Comparison of ENCODE assay signal across 25 mouse cellular contexts in genomic region chrX:157568840-157569239, GRCm38 (mm10). TPM values are rescaled to one million over a fixed set of nuclear protein-coding genes. Genes with fewer than 3 reads are reported as not detected.
DNase-seq lines count a peak whose midpoint lies in the region; ATAC-seq and TF ChIP-seq lines count a peak whose summit lies in the region.
"Had no signal": no experiment of that assay in that cellular context is flagged by ENCODE, and none has a peak within 500 bp of the region (broad histone marks: within the 10 kb centered on the region; RNA-seq: fewer than 3 reads in every experiment).

TSS of gene Yy2 (minus strand) at chrX:157568985.

- H3K4me1 ChIP-seq in E14TG2a.4 (replicated peaks; ENCODE audit: low read depth, low read length) (peaks cover 9% of the 10 kb centered on the region), ES-E14 (ENCODE audit: control insufficient read depth in 2 of 2, insufficient read depth in 2 of 2, low read length in 2 of 2, poor library complexity in 1 of 2) (no peaks in the 10 kb centered on the region)
- H3K4me1 ChIP-seq in midbrain, postnatal 0 days (ENCODE audit: insufficient read depth, low read length), result no peaks in the 10 kb centered on the region
- H3K4me1 ChIP-seq: embryonic facial prominence, embryonic 12.5 days; embryonic facial prominence, embryonic 15.5 days; heart, embryonic 10.5 days; heart, embryonic 13.5 days; hindbrain, embryonic 12.5 days; hindbrain, embryonic 15.5 days had no signal

- H3K9me3 ChIP-seq in E14TG2a.4 (ENCODE audit: low read length) (no peaks in the 10 kb centered on the region), ES-E14 (ENCODE audit: control insufficient read depth, insufficient read depth, low read depth, low read length) (no peaks in the 10 kb centered on the region)
- H3K9me3 ChIP-seq in midbrain, postnatal 0 days (ENCODE audit: low read length), result no peaks in the 10 kb centered on the region
- H3K9me3 ChIP-seq: embryonic facial prominence, embryonic 12.5 days; embryonic facial prominence, embryonic 15.5 days; G1E; heart, embryonic 10.5 days; heart, embryonic 13.5 days; hindbrain, embryonic 12.5 days; hindbrain, embryonic 15.5 days had no signal

- H3K36me3 ChIP-seq in E14TG2a.4 (ENCODE audit: insufficient read depth, low read length) (peaks cover 35% of the 10 kb centered on the region), ES-E14 (ENCODE audit: control insufficient read depth, insufficient read depth, low read length, poor library complexity, severe bottlenecking) (peaks cover 3% of the 10 kb centered on the region)
- H3K36me3 ChIP-seq in midbrain, postnatal 0 days (ENCODE audit: insufficient read depth, low read length), result 0 out of 2 replicates have a peak, but pooled peaks cover 2% of the 10 kb centered on the region
- H3K36me3 ChIP-seq: embryonic facial prominence, embryonic 12.5 days; embryonic facial prominence, embryonic 15.5 days; hindbrain, embryonic 12.5 days had no signal

- H3K27me3 ChIP-seq in E14TG2a.4 (ENCODE audit: insufficient read depth, low read length), result no peaks in the 10 kb centered on the region
- no peaks in the 10 kb centered on the region for H3K27me3 ChIP-seq in midbrain, postnatal 0 days (ENCODE audit: insufficient read depth, low read length)
- H3K27me3 ChIP-seq: embryonic facial prominence, embryonic 12.5 days; embryonic facial prominence, embryonic 15.5 days; heart, embryonic 13.5 days; hindbrain, embryonic 12.5 days; hindbrain, embryonic 15.5 days had no signal

- no peak within 1 kb of the TSS for H3K4me2 ChIP-seq in midbrain, postnatal 0 days (ENCODE audit: low read depth, low read length, poor library complexity, severe bottlenecking)
- H3K4me2 ChIP-seq: embryonic facial prominence, embryonic 12.5 days; embryonic facial prominence, embryonic 15.5 days; heart, embryonic 13.5 days; hindbrain, embryonic 12.5 days; hindbrain, embryonic 15.5 days had no signal

- H3K4me3 ChIP-seq in E14TG2a.4 (replicated peaks; ENCODE audit: low read length) (peak within 1 kb of the TSS; percentile 78), ES-E14 (ENCODE audit: insufficient read depth in 1 of 2, low read depth in 1 of 2, low read length in 2 of 2, poor library complexity in 1 of 2, severe bottlenecking in 1 of 2) (peak within 1 kb of the TSS; percentile 64 to 66)
- no peak within 1 kb of the TSS for H3K4me3 ChIP-seq in midbrain, postnatal 0 days (ENCODE audit: low read depth, low read length)
- H3K4me3 ChIP-seq: embryonic facial prominence, embryonic 12.5 days; embryonic facial prominence, embryonic 15.5 days; heart, adult 2 months; heart, embryonic 10.5 days; heart, embryonic 13.5 days; hindbrain, embryonic 12.5 days; hindbrain, embryonic 15.5 days had no signal

- WGBS in midbrain, postnatal 0 days, result 87% methylated on average over 26 of the region's 26 CpGs

- no peak within 1 kb of the TSS for H3K27ac ChIP-seq in ES-E14 (ENCODE audit: insufficient read depth, low read depth, low read length, poor library complexity, severe bottlenecking)
- no peak within 1 kb of the TSS for H3K27ac ChIP-seq in midbrain, postnatal 0 days (ENCODE audit: low read depth, low read length)
- H3K27ac ChIP-seq: embryonic facial prominence, embryonic 12.5 days; embryonic facial prominence, embryonic 15.5 days; heart, adult 2 months; heart, embryonic 10.5 days; heart, embryonic 13.5 days; hindbrain, embryonic 12.5 days; hindbrain, embryonic 15.5 days had no signal

- in situ Hi-C loops in ES-E14 (cut with MboI; ENCODE audit: low sequenced_read_pairs in 2 of 2, unreplicated experiment in 2 of 2), result no loop called here

- DNase-seq in ES-E14 (ENCODE audit: low read depth, low spot score) (peak; percentile 47), ZHBTc4 (ENCODE audit: low read depth, low spot score) (peak; percentile 86)
- peak; percentile 90 for DNase-seq in testis, postnatal 14 days (ENCODE audit: low spot score)
- no peak for DNase-seq in frontal cortex, postnatal 14 days (ENCODE audit: low spot score in 2 of 2)
- no peak for DNase-seq in spleen, postnatal 36 days (ENCODE audit: low spot score in 2 of 2)
- no peak for DNase-seq in midbrain, postnatal 0 days (ENCODE audit: low spot score)
- DNase-seq: adrenal gland, postnatal 10 days; adrenal gland, postnatal 36 days; cerebellum, adult 18-20 months; cerebellum, adult 9-10 months; cerebellum, postnatal 25 days; forebrain, postnatal 0 days; gastrocnemius, postnatal 10 days; gastrocnemius, postnatal 36 days; heart, adult 2 months had no signal

- peak within 1 kb of the TSS; percentile 75 for H3K9ac ChIP-seq in ES-E14 (ENCODE audit: insufficient read depth, low read depth, low read length, poor library complexity, severe bottlenecking)
- H3K9ac ChIP-seq in midbrain, postnatal 0 days (replicated peaks; ENCODE audit: low read length, poor library complexity, severe bottlenecking), result no peak within 1 kb of the TSS
- H3K9ac ChIP-seq: embryonic facial prominence, embryonic 12.5 days; embryonic facial prominence, embryonic 15.5 days; forebrain, postnatal 0 days; heart, embryonic 13.5 days; hindbrain, embryonic 12.5 days; hindbrain, embryonic 15.5 days had no signal

- no peak for TF ChIP-seq CTCF in E14TG2a.4 (conservative IDR thresholded peaks at IDR 0.05; ENCODE audit: low read length)
- no peak for TF ChIP-seq CTCF in midbrain, postnatal 0 days (IDR thresholded peaks at IDR 0.05)

- ATAC-seq in midbrain, postnatal 0 days (ENCODE audit: low FRiP score), result no peak
- ATAC-seq: forebrain, embryonic 14.5 days; forebrain, postnatal 0 days; Patski had no signal

TF ChIP-seq in ES-E14, 5 proteins besides CTCF, POLR2A, EP300 and RAD21:
- TF ChIP-seq CHD2 (IDR thresholded peaks at IDR 0.05; ENCODE audit: low read depth, low read length) (no peak), HCFC1 (IDR thresholded peaks at IDR 0.05; ENCODE audit: borderline replicate concordance, insufficient read depth, low read length) (peak; percentile 68; the same call in 1 of the 2 replicates), MAFK (IDR thresholded peaks at IDR 0.05; ENCODE audit: insufficient read depth, low read depth, low read length) (no peak), ZC3H11A (IDR thresholded peaks at IDR 0.05; ENCODE audit: borderline replicate concordance, low read depth, low read length) (no peak), ZNF384 (IDR thresholded peaks at IDR 0.05; ENCODE audit: low read depth, low read length) (no peak)

RNA-seq across cellular contexts. Expression of gene Yy2, which starts in this region (rescaled TPM):
- total RNA-seq in ES-E14 (2012; rRNA removed), result 9.4 and 10.1 TPM in 2 replicates
- total RNA-seq in midbrain, postnatal 0 days (2014; rRNA removed), result 0.82 and 2.9 TPM in 2 replicates
- polyA plus RNA-seq in midbrain, postnatal 0 days (2015; fragmentation: Nextera tagmentation; extraction: Ambion mirVana), result 1.6 and 2.1 TPM in 2 replicates
- polyA plus RNA-seq: G1E; heart, adult 2 months had no signal

Comparison
In these comparisons a context has a peak if more than half of its experiments do, and no peak if none do; other contexts are left out.
1. DNase-seq: peak in ES-E14 (single experiment), ZHBTc4 (single experiment) and testis, postnatal 14 days (single experiment); none in frontal cortex, postnatal 14 days (0 of 2), spleen, postnatal 36 days (0 of 2) and midbrain, postnatal 0 days (single experiment).